In genomic region chr1:90335001-90335747, GRCm38 (mm10) we compare ENCODE assay signal across 8 mouse cellular contexts.
DNase-seq lines count a peak whose midpoint lies in the region; ATAC-seq lines count a peak whose summit lies in the region.

No protein-coding gene starts in this region.

- DNase-seq in 3134 (ENCODE audit: extremely low read depth, insufficient read length, low spot score) (peak; percentile 37), R1 (ENCODE audit: low read depth, low spot score) (peak; percentile 18)
- peak; percentile 50 for DNase-seq in gastrocnemius, adult 18-20 months (ENCODE audit: low spot score)
- peak; percentile 71 for DNase-seq in kidney, adult 9 months
- DNase-seq in mesoderm, embryonic 11.5 days (ENCODE audit: low read depth, low spot score), result peak; percentile 74
- peak; percentile 68 to 78 for DNase-seq in urinary bladder, postnatal 4 days (ENCODE audit: low spot score in 2 of 2)

- no peak for ATAC-seq in monocyte, adult 5-6 weeks (replicated peaks; ENCODE audit: insufficient number of reproducible peaks, low FRiP score, low TSS enrichment, poor library complexity, severe bottlenecking)
- no peak for ATAC-seq in cerebellum, adult (ENCODE audit: insufficient number of reproducible peaks, low FRiP score, low TSS enrichment)

Comparison
In these comparisons a context has a peak if more than half of its experiments do, and no peak if none do; other contexts are left out.
1. DNase-seq: peak in every context shown above with its lines; median percentile 74 in mesoderm, embryonic 11.5 days; 73 in urinary bladder, postnatal 4 days; 71 in kidney, adult 9 months; 50 in gastrocnemius, adult 18-20 months; 37 in 3134; 18 in R1.